Mouse (Mus musculus): ENCODE results near the gene Mrpl14.

Gene Mrpl14

DNA sequence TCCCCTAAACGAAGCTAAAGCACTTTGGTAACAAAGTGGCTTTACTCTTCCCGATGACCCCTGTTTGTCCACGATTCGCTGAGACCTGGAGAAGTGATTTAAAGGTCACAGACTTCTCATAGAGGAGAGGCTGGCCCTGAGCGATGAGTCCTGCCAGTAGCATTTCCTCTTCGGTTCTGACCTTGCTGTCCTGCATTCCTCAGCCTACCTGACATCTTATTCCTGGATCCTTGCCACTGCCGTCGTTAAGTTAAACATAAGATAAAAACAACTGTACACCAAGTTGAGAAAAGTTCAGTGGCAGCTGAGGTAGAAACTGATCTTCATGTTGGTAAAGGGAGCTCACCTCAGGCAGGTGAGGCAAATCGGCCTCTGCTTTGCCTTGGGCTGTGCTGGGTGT, 3.0 kb downstream of the Mrpl14 start:
- DNase-seq = no peak

DNA sequence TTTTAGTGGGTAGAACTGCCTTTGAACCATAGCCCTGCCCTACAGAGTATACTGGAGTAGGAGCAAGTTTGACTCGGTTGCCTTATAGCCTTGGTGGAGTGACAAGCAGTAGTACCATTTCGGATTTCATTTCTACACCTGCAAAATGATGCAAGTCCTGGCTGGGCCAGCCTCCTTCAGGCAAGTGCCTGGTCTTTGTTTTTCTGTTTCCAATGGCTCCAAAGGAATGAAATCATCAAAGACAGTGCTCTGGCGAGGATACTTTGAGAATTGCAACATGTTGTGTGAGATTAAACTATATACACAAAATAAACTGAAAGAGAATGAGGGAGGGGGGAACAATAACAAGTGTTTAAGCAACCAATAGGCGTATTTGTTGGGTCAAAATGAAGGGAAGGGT, 3.9 kb downstream of the Mrpl14 start:
- DNase-seq = no peak

DNA sequence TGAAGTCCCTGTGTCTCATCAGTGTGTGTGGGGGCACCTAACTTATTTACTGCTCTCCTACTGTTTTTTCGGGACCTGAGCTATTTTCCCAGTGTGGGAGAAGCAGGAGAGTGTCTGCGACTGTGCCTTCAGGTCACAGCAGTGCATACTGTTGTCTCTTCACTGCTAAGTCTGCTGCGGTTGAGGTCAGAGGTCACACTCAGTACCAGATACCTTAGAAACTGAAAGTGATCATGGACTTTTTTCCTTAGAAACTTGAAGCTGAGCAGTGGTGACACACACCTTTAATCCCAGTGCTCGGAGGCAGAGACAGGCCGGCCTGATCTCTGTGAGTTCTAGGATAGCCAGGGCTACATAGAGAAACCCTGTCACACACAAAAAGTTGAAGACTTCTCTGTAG, 6.0 kb downstream of the Mrpl14 start:
- no peak for DNase-seq

DNA sequence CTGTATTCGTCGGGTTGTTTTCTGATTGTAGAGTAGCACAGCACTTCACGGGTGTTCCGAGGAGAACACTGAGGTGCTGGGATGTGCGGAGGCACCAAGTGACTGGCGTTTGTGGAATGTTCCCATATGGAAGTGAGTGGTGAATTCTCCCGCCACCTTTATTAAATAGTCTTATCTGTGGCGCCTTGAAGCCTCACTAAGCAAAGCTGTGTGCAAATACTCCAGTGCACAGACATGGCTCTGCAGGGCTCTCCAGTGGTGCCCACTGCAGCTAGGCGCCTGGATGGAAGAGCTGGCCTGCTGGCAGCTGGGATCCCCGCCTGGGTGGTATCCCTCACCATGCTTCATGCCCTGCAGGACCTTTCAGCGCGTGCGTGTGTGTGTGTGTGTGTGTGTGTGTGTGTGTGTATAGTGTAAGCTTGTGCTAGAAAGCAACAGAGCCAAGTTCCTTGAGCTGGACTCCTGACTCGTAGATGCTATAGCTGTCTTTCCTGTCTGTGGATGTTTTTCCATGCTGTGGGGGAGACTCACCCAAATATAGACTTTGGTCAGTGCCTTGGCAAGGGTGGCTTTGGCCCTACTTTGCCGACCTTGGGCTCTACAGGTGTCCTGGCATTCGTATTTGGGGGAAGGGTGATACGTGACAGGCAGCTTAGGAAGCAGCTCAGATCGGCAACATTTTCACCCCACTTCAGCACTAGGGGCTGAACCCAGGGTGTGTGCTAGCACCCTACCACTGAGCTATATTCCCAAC, 7.9 kb downstream of the Mrpl14 start:
- DNase-seq = no peak

DNA sequence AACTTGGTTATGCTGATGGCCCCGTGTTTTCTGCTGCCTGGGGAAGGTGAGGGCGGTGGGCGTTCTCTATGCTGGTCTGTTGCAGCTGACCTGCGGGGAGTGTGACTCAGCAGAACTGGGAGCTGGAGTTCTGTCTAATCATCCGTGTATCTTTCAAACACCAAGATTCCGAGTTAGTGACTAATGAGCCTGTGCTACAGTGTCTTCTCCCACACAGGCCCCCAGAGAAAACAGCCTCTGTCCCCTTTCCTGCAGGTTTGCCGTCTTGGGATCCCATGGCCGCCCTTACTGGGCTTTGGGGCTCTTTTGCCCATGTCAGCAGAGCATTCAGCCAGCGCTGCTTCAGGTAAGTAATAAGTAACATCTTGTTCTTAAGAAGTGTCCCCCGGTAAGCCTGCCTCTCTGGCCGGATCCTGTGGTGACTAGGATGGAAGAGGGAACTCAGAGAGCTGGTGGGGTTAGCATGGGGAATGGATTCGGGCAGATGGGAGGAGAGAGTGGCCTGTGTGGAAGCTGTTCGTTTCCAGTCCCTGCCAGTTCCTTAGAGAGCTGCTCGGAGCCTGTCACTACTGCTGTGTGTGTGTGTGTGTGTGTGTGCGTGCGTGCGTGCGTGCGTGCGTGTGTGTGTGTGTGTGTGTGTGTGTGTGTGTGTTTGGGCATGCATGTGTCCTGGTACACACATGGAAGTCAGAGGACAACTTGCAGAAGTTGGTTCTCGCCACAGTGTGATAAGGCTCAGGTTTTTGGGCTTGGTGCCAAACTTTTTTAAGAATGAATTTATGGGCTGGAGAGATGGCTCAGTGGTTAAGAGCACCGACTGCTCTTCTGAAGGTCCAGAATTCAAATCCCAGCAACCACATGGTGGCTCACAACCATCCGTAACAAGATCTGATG, 9.4 kb downstream of the Mrpl14 start:
- DNase-seq = no peak

DNA sequence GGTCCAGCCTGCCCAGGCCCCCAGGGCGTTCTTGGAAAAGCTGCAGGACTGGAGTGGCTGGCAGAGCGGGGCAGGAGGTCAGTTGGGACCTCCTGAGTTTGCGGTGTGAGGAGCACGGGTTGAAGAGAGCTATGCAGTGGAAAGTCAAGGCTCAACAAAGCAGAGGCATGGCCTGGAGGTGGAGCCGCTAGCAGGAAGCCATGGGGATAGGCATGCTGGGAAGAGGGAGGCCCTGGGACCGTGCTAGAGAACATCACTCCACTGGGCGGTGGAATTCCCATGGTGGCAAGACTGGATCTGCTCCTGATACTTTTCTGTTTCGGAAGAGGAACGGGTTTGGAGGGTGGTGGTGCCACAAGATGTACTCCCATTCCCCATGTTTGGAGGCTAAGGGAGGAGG, 10.9 kb downstream of the Mrpl14 start:
- no peak for DNase-seq

DNA sequence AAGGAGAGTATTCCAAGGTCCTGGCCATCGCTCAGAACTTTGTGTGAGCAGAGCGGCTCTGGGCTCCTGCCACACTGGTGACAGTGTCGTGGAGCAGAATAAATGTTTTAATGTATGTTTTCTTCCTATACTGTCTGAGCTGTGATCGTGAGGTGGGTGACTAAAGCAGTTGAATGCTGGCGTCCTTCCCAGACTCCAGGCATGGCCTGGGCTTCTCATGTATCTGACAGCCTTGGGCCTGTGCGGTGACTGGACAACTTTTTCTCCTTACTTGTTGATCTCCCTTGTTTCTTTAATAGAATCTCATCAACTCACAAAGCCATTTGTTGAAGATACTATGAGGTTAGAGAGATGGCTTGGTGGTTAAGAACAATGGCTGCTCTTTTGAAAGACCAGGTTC, 12.2 kb downstream of the Mrpl14 start:
- DNase-seq = no peak

DNA sequence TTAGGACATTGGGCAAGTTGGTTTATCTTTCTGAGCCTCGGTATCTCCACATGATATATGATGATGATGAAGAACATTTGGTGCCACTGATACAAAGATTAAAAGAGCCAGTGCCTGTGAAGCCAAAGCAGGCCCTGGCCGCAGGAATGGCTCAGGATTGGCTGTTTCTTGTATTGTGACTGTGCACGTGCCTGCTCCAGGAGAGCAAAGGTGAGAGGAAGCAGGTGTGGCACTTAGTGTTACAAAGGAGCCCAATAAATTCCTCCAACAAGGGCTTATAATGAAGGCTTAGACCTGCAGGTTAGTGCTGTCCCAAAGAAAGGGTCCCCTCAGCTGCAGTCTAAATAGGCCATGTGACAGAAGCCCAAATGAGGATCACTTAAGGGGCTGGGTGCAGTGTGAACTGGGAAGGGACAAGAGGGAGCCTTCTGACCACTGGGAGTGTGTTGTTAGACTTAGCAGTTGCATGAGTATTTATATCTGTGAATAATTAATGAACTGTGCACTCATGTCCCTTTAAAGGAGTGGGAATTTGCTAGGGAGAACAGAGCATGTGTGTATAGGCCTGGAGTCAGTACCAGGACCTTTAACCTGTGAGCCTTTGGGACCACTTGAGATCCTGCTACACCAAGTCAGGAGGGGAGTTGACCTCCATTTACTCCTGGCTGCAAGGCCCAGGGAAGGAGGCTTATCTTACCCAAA, 13.1 kb downstream of the Mrpl14 start:
- DNase-seq = no peak

DNA sequence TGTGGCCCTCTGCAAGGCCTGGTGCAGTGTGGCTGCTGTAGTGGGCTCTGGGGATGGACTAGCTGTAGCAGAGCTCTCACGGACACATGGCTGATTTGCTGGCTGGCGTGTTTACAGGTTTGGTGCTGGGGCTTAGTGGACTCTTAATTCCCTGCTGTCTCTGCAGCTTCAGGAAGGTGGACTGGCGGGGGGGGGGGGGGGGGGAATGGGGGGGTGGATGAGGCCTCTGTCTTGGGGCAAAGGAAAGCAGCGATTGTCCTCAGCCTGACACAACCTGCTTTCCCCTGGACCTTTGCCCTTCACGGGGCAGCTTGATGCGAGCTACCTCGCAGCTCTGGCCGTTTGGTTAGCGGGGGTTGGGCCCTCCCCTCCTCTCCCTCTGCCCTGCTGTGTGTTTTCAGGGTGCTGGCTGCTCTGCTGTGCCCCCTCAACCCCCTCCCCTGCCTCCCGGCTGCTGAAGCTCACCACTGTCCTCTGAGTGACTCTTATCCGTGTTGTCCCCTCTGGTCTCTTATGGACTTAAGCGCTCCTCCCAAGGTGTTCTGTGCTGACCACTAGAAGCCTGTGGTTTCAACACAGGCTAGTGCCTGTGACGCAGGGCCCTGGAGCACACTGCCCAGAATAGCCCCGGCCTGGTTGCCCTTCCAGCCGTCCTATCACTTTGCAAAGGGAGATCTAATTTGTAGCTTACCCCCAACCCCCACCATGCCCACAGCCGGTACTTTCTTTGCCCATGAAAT, 14.5 kb downstream of the Mrpl14 start:
- DNase-seq = no peak

DNA sequence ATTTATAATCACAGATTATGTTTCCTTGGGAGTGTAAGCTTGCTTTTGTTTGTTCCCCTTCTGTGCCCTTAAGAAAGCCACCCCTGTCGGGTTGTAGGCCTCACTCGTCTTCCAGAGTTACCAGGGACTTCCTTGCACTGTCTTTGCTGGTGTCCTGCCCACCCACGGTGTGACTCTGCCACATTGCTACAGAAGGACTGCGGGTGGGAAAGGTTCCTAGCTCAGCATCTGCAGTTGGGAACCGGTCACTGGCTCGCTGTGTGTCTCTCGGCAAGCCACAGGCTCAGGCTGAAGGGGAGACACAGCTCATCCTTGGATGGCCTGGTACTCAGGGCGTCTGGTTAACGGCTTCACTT, 15.1 kb downstream of the Mrpl14 start:
- no peak for DNase-seq

DNA sequence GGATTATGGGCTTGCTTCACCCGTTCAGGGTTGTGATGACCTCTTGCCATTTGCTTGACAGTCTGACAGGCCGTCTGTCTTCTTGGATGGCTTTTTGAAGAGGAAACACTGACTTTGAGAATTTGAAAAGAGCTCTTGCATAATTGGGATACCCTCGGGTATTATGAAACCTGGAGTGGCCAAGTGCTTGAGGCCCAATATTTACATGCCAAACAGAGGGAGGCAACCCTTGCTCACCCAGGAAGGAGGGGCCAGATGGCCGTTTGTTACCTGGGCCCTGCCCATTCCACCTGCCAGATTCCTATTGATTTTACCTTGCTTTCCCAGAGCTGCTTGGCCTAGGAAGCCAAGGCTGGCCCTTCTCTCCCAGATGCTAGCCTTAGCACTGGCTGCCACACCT, 16.1 kb downstream of the Mrpl14 start:
- DNase-seq = no peak

DNA sequence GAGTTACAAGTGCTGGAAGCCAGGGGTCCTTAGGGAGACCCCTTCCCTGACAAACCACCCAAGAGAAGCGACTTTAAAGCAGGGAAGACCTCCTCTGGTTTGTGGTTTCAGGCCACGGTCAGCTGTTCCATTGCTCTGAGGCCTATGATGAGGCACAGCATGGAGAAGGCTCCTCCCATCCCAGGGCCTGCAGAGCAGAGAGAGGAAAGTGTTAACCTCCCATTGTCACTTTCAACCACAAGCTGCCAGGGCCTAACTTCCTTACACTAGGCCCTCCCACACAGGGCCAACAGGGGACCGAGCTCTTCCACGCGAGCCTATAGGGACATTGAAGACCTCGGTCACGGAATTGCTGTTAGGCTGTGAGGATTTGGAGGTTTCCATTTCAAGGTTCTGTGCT, 17.1 kb downstream of the Mrpl14 start:
- no peak for DNase-seq

DNA sequence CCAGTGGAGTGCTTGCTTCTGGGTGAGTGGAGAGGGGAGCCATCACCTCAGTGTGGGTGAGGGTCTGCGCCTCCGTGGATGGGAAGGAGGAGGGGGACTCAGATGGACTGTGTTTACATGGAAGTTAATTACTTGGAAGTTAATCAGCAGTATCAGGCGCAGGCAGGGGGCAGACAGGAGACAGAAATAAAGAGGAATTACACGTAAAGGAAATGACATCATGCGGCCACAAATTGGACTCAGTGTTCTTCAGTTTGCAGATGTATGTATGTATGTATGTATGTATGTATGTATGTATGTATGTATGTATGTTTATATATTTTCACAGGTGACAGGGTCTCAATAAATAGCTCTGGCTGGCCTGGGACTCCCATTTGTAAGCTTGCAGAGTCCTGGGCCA, 20.7 kb downstream of the Mrpl14 start:
- DNase-seq = no peak

DNA sequence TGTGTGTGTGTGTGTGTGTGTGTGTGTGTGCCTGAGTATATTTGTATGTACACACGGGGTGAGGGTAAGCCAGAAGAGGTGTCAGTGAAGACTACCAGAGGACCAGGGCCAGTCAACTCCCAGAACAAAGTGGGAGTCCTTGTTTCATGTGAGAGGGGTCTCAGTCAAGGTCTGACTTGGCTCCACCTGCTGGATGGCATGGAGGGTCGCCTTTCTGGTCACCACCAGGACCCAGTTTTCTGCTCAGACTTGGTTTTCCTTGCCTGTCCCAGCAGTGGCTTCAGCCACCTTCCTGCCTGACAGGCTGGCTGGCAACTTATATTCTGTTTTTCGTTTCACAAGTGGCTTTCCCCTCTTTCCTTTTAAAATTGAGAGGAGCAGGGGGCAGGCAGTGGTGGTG, 21.3 kb downstream of the Mrpl14 start:
- no peak for DNase-seq

DNA sequence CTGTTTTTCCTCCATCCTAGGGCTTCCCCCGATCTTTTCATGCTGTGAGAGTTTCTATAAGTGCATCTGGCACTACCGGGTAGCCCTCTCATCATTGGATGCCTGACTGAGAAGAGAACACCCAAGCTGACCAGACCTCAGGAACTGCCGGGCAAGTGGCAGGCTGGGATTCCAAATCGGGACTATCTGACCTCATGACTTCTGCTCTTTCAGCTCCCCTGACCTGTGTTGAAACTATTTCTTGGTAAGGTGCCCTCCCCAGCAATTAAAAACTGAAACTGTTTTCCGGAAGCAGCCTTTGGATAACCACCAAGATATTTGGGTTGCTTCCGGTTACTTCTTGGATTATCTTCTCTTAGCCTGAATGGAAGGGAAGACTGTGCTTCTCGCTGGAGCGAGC, 22.1 kb downstream of the Mrpl14 start:
- no peak for DNase-seq

DNA sequence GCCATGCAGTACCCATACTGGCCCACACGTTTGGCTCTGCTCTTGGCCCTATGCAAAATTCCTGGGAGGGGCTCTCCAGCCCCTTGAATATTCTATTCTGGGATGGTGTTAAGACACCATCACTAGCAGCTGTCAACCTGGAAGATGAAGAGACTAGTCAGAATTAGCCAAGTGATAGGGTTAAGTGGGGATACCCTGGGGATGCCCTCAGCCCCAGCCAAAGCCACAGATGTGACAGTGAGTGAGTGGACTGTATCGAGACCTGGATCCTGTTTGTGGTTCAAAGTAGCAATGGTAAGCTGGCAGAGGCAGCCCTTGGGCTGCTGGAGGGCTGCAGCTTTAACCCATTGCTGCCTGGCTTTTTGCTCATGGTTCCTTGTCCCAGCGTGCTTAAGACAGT, 23.7 kb downstream of the Mrpl14 start:
- no peak for DNase-seq

DNA sequence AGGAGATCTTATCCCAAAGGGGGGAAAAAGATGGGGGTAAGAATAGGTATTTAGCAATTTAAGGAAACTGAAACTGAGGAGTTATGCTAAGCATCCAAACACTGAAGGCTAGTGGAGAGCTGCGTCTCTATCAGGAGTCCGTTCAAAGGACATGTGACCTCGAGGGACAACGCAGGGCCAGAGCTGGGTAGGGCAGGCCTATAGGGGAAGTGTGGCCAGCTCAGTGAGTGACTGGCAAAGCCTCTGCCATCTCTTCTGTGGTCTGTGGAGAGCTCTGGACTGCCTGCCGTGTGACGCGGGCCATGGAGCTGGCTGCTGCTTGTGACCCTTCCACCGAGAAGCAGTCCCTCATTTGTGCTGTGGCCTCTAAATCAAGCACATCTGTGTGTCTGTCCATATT, 24.3 kb downstream of the Mrpl14 start:
- no peak for DNase-seq

DNA sequence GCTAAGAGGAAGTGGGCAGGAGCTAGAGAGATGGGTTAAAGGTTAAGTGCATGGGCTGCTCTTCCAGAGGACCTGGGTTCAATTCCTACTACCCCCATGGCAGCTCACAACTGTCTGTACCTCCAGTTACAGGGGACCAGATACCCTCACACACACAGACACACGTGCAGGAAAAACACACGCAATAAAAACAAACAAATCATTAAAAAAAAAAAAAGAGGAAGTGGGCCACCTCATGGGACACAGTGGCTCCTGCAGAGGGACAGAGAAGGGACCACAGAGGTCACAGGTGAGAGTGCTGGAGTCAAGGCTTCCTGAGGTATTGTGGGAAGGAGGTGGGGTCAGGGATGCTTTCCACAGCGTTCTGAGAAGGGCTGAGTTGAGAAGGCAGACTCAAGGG, 25.4 kb downstream of the Mrpl14 start:
- DNase-seq = no peak

DNA sequence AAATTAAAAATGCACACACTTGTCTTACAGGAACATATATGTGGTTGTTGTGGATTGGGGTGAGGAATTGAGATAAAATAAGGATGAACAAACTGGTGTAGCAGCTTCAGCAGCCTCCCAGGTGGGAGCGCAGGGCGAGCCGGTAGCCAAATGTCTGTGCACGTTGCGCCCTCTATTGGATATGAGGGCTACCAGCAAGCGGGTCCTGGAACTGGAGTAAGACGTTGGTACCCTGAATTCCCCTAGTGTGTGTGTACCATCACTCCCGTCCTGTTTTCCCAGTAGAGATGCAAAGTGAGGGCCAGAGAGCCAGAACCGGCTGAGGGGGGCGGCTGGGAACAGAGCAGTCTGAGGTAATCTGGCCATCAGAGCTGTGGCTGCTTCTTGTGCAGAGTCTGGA, 32.2 kb downstream of the Mrpl14 start:
- DNase-seq = peak; percentile 68

DNA sequence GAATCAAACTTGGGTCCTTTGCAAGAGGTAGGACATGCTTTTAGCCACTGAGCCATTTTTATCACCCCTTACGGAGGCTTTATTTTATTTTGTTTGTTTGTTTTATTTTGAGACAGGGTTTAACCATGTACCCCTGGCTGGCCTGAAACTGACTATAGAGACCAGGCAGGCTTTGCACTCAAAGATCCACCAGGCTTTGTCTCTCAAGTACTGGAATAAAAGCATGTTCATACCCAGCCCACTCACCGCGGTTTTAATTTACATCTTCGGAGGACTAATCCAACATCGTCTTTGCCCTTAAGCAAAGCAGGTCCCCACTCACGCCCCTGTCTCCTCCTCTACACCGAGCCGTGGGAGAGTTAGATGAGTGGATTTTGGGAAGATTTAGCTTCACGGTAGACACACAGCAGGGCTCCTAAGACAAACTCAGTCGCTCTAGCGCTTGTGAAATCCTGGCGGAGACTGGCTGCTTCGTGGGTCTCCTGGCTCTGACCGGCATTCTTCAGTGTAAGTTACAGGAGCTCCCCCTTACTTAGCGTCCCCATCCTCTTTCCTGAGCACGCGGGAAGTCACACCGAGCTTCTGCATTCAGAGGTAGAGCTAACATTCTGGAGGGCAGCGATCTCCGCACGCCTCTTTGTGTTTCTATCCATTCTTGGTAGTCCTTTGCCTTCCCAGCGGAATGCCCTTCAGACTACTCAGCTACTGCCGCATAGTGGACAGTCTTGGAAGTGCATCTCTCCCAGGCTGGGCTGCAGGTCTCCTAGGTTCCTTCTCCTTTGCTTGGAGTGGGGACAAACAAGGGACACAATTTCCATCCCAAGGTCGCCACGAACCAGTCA, 37.8 kb downstream of the Mrpl14 start:
- peak; percentile 59 for DNase-seq

DNA sequence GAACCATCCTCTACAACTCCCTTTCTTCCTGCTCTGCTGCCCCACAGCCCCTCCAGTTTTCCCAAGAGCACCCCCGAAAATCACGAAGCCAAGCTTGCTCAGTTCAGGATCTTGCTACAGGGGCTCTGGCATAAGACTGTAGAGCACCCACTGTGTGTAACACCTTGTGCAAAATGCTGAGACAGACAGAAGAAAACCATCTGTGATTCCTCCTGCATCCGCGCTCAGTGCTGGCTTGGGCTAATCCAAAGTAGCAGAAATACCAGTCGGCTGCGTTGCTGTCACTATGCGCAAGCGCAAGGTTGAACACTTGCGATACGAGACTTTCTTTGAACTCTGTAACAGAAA, 38.4 kb downstream of the Mrpl14 start:
- DNase-seq = no peak

DNA sequence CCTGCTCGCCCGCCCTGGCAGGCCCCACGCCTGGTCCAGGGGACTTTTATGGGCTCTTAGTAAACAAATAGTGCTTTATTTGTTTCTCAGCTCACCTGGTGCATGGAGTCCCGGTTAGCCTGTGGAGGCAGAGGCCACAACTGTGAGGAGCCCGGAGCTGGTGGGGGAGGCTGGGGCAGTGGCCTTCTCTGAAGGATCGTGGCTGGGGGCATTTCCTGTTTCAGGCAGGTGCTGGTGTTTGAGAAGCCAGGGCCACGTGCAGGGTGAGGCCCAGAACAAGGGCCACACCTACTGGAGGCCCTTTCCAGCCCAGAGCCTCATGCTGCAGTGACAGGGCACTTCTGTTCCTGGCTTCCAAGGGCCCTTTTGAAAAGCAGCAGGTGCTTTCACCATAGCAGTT, 40.1 kb downstream of the Mrpl14 start:
- no peak for DNase-seq

Data from layer of hippocampus, adult 9-11 months (tissue).